Mouse (Mus musculus) kidney, postnatal 0 days (tissue): Measurements from ENCODE around the gene Mrto4. TPM values are rescaled to one million over a fixed set of nuclear protein-coding genes. Genes with fewer than 3 reads are reported as not detected.

ENCODE experiments used
- ATAC-seq: fragments of 200-750 bp; cut with Nextera tagmentation; replicated peaks from 2 replicates; pipeline ENCODE4 v1.8.0; 2017; ENCODE audit warnings: low read depth, moderate number of reproducible peaks, moderate TSS enrichment, moderate library complexity; ENCODE audit not compliant: low FRiP score
- DNase-seq: peaks from one replicate; pipeline ENCODE4 v3.0.0-alpha.2; 2016; ENCODE audit warnings: low spot score
- H3K27ac ChIP-seq: fragments of 300-500 bp; sonication (generic); 2 replicates; pipeline ENCODE4 v1.5.1; 2014; ENCODE audit warnings: mild to moderate bottlenecking
- H3K27me3 ChIP-seq: fragments of 300-500 bp; sonication (generic); 2 replicates; pipeline ENCODE4 v1.6.1; 2014; ENCODE audit warnings: low read length, mixed read lengths; ENCODE audit not compliant: insufficient read depth
- H3K36me3 ChIP-seq: fragments of 300-500 bp; sonication (generic); 2 replicates; pipeline ENCODE4 v1.6.1; 2014; ENCODE audit warnings: low read length, mixed read lengths; ENCODE audit not compliant: insufficient read depth
- H3K4me1 ChIP-seq: fragments of 300-500 bp; sonication (generic); replicated peaks from 2 replicates; pipeline ENCODE4 v1.6.1; 2014; ENCODE audit warnings: antibody characterized with exemption, low read length, mixed read lengths; ENCODE audit not compliant: insufficient read depth
- H3K4me2 ChIP-seq: fragments of 300-500 bp; sonication (generic); 2 replicates; pipeline ENCODE4 v1.6.1; 2014; ENCODE audit warnings: mild to moderate bottlenecking, low read length, moderate library complexity, mixed read lengths
- H3K4me3 ChIP-seq: fragments of 300-500 bp; sonication (generic); replicated peaks from 2 replicates; pipeline ENCODE4 v1.5.1; 2014; ENCODE audit warnings: low read depth, low read length
- H3K9ac ChIP-seq: fragments of 300-500 bp; sonication (generic); 2 replicates; pipeline ENCODE4 v1.6.1; 2014; ENCODE audit warnings: low read depth, low read length
- H3K9me3 ChIP-seq: fragments of 300-500 bp; sonication (generic); replicated peaks from 2 replicates; pipeline ENCODE4 v1.6.1; 2016; ENCODE audit warnings: low read length, inconsistent platforms, mixed read lengths
- CTCF ChIP-seq: IDR thresholded peaks from 2 replicates; pipeline ENCODE4 v1.5.1; 2016; ENCODE audit warnings: antibody characterized with exemption, low read depth, mild to moderate bottlenecking, moderate library complexity
- WGBS: fragments of 180-500 bp; shearing (Covaris S2); extraction: QIAGEN DNeasy Blood & Tissue Kit; methylation state at CpG from one replicate; pipeline ENCODE4 v1.1.7; 2014; 5-methylcytosine and 5-hydroxymethylcytosine counted together
- polyA plus RNA-seq: library from polyadenylated mRNA; unstranded; fragments of >200 nt; fragmentation: Nextera tagmentation; extraction: Ambion mirVana; gene quantifications from 2 replicates; pipeline ENCODE4 v1.2.1, GENCODE M21; 2015

The Mrto4 gene
- polyA plus RNA-seq, 1 experiment from 2014 or later = 68.6 TPM

- 69% methylated on average over 7 of the region's 7 CpGs for WGBS
- no peaks in the 10 kb centered on the region for H3K9me3 ChIP-seq
- H3K9ac ChIP-seq = 0 out of 2 replicates have a peak overlapping the region, but pooled peaks have one; percentile 13
- DNase-seq = no peak
- no peak overlapping the region; the same call in 1 of the 2 replicates for H3K4me2 ChIP-seq
- TF ChIP-seq CTCF = no peak
- H3K27me3 ChIP-seq = no peaks in the 10 kb centered on the region
- H3K4me1 ChIP-seq = peaks cover 10% of the 10 kb centered on the region; the same call in 1 of the 2 replicates
- H3K4me3 ChIP-seq = no peak overlapping the region
- H3K27ac ChIP-seq = no peak overlapping the region
- H3K36me3 ChIP-seq = 0 out of 2 replicates have a peak, but pooled peaks cover 2% of the 10 kb centered on the region
- ATAC-seq = no peak
Measured at GRCm38 (mm10) chr4:139382231-139382630, 29.9 kb upstream of the Mrto4 start.

GRCm38 (mm10) chr4:139381452-139381845 is 29.1 kb upstream of the Mrto4 start:
- Histone ChIP-seq H3K9ac (peak overlapping the region; percentile 89; the same call in 1 of the 2 replicates), H3K4me1 (peaks cover 10% of the 10 kb centered on the region; the same call in 1 of the 2 replicates), H3K27ac (no peak overlapping the region), H3K36me3 (0 out of 2 replicates have a peak, but pooled peaks cover 2% of the 10 kb centered on the region), H3K27me3 (no peaks in the 10 kb centered on the region), H3K4me3 (peak overlapping the region; percentile 84), H3K9me3 (no peaks in the 10 kb centered on the region), H3K4me2 (peak overlapping the region; percentile 84)
- ATAC-seq (no peak), DNase-seq (no peak)
- WGBS = 30% methylated on average over 4 of the region's 4 CpGs
- TF ChIP-seq CTCF = no peak

- 2% methylated on average over 36 of the region's 44 CpGs for WGBS
- peak overlapping the region; percentile 84 for H3K4me3 ChIP-seq
- H3K27me3 ChIP-seq = no peaks in the 10 kb centered on the region
- peak; percentile 14 for DNase-seq
- no peaks in the 10 kb centered on the region for H3K9me3 ChIP-seq
- H3K4me1 ChIP-seq = peaks cover 10% of the 10 kb centered on the region; the same call in 1 of the 2 replicates
- 0 out of 2 replicates have a peak, but pooled peaks cover 2% of the 10 kb centered on the region for H3K36me3 ChIP-seq
- peak; percentile 38 for ATAC-seq
- H3K4me2 ChIP-seq = peak overlapping the region; percentile 84
- TF ChIP-seq CTCF = no peak
- peak overlapping the region; percentile 73 for H3K27ac ChIP-seq
- H3K9ac ChIP-seq = peak overlapping the region; percentile 89
Measured at GRCm38 (mm10) chr4:139380775-139381451, 28.5 kb upstream of the Mrto4 start.

- Histone ChIP-seq H3K27ac (peak overlapping the region; percentile 75), H3K27me3 (no peaks in the 10 kb centered on the region), H3K4me3 (peak overlapping the region; percentile 84), H3K9ac (peak overlapping the region; percentile 89), H3K36me3 (peaks cover 4% of the 10 kb centered on the region; the same call in 1 of the 2 replicates), H3K4me1 (peaks cover 10% of the 10 kb centered on the region; the same call in 1 of the 2 replicates), H3K9me3 (no peaks in the 10 kb centered on the region), H3K4me2 (peak overlapping the region; percentile 84)
- ATAC-seq (peak; percentile 97), DNase-seq (peak; percentile 99)
- 0% methylated on average over 54 of the region's 54 CpGs for WGBS
- no peak; the same call in 1 of the 2 replicates for TF ChIP-seq CTCF
Measured at GRCm38 (mm10) chr4:139380207-139380748, 27.9 kb upstream of the Mrto4 start.

- DNase-seq = peak; percentile 2
- H3K36me3 ChIP-seq = peaks cover 10% of the 10 kb centered on the region
- no peaks in the 10 kb centered on the region for H3K27me3 ChIP-seq
- 11% methylated on average over 8 of the region's 8 CpGs for WGBS
- H3K4me1 ChIP-seq = peaks cover 10% of the 10 kb centered on the region; the same call in 1 of the 2 replicates
- no peak for TF ChIP-seq CTCF
- no peak for ATAC-seq
- H3K9ac ChIP-seq = peak overlapping the region; percentile 65
- H3K4me3 ChIP-seq = peak overlapping the region; percentile 84
- peak overlapping the region; percentile 62 for H3K4me2 ChIP-seq
- no peaks in the 10 kb centered on the region for H3K9me3 ChIP-seq
- H3K27ac ChIP-seq = peak overlapping the region; percentile 75
Measured at GRCm38 (mm10) chr4:139379719-139380118, 27.3 kb upstream of the Mrto4 start.

GRCm38 (mm10) chr4:139373531-139373930 is 21.2 kb upstream of the Mrto4 start:
- WGBS = 85% methylated on average over 10 of the region's 10 CpGs
- Histone ChIP-seq H3K4me2 (no peak overlapping the region), H3K4me3 (no peak overlapping the region), H3K9me3 (no peaks in the 10 kb centered on the region), H3K4me1 (no peaks in the 10 kb centered on the region), H3K9ac (no peak overlapping the region), H3K27me3 (no peaks in the 10 kb centered on the region), H3K36me3 (peaks cover 60% of the 10 kb centered on the region), H3K27ac (no peak overlapping the region)
- no peak for ATAC-seq
- DNase-seq = no peak
- TF ChIP-seq CTCF = no peak
